Mouse (Mus musculus): ENCODE results near the gene Gnl2.

DNA sequence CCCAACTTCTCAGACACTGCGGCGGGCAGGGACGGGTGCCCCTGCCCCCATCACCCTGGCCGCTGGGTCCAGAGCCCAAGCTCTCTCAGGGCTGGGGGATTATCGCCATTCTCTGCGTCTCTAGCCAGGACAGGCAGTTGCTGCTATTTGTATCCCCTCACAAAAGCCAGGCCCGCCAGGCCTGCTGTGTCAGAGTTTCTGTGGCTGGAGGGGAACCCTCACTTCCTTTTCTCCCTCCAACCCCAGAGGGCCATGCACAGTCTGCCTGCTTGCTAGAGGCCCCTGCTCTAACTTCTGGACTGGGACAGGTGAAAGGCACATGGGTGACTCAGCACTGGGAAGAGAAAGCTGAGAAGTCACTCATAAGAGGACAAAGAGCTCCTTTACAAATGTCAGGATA, 26.1 kb upstream of the Gnl2 start:
- TF ChIP-seq UBTF (IDR thresholded peaks at IDR 0.05; ENCODE audit: low read depth, low read length): no peak
- TF ChIP-seq ZC3H11A (IDR thresholded peaks at IDR 0.05; ENCODE audit: low read depth, low read length): no peak
- no peak for TF ChIP-seq CTCF (conservative IDR thresholded peaks at IDR 0.05 in 1 of 2, IDR thresholded peaks at IDR 0.05 in 1 of 2; ENCODE audit: low read depth in 2 of 2, low read length in 2 of 2)
- TF ChIP-seq EP300 (IDR thresholded peaks at IDR 0.05; ENCODE audit: low read length): no peak
- TF ChIP-seq USF1 (IDR thresholded peaks at IDR 0.05; ENCODE audit: low read depth, low read length): no peak
- TF ChIP-seq ZNF384 (IDR thresholded peaks at IDR 0.05; ENCODE audit: low read depth, low read length): no peak
- TF ChIP-seq CHD1 (IDR thresholded peaks at IDR 0.05; ENCODE audit: low read depth, low read length): no peak
- no peak for TF ChIP-seq RAD21 (IDR thresholded peaks at IDR 0.05; ENCODE audit: low read depth, low read length)
- TF ChIP-seq POLR2A (IDR thresholded peaks at IDR 0.05; ENCODE audit: low read depth, low read length): peak; percentile 34; the same call in 1 of the 2 replicates
- no peak for TF ChIP-seq ZMIZ1 (IDR thresholded peaks at IDR 0.05; ENCODE audit: low read depth, low read length)
- no peak for TF ChIP-seq TBP (conservative IDR thresholded peaks at IDR 0.05; ENCODE audit: low read depth, low read length)
- no peak for TF ChIP-seq MEF2A (IDR thresholded peaks at IDR 0.05; ENCODE audit: borderline replicate concordance, low read depth, low read length)
